Mouse (Mus musculus) limb, embryonic 13.5 days (tissue): ENCODE measurements at regions not wholly inside any gene's neighbourhood (a gene's known extent, or its start where the extent isn't known, plus 50 kb on each side); places are given as distances from the start of the nearest gene placed in this dataset.

Experiments
- ATAC-seq: fragments of 200-750 bp; cut with Nextera tagmentation; 2 replicates; pipeline ENCODE4 v1.8.0; 2017; ENCODE audit warnings: low read depth, moderate number of reproducible peaks, moderate TSS enrichment; ENCODE audit not compliant: low FRiP score
- H3K27ac ChIP-seq: fragments of 300-500 bp; sonication (generic); 2 replicates; pipeline ENCODE4 v1.5.1; 2015; ENCODE audit warnings: inconsistent platforms, mild to moderate bottlenecking, moderate library complexity
- H3K27me3 ChIP-seq: fragments of 300-500 bp; sonication (generic); 2 replicates; pipeline ENCODE4 v1.6.1; 2015; ENCODE audit warnings: mild to moderate bottlenecking, inconsistent platforms
- H3K36me3 ChIP-seq: fragments of 300-500 bp; sonication (generic); 2 replicates; pipeline ENCODE4 v1.6.1; 2015; ENCODE audit warnings: inconsistent platforms, mild to moderate bottlenecking, moderate library complexity
- H3K4me1 ChIP-seq: fragments of 300-500 bp; sonication (generic); 2 replicates; pipeline ENCODE4 v1.6.1; 2015; ENCODE audit warnings: inconsistent platforms
- H3K4me2 ChIP-seq: fragments of 300-500 bp; sonication (generic); replicated peaks from 2 replicates; pipeline ENCODE4 v1.6.1; 2015; ENCODE audit warnings: inconsistent platforms, mild to moderate bottlenecking, moderate library complexity
- H3K4me3 ChIP-seq: fragments of 300-500 bp; sonication (generic); 2 replicates; pipeline ENCODE4 v1.5.1; 2015; ENCODE audit warnings: moderate library complexity, mild to moderate bottlenecking, inconsistent platforms
- H3K9ac ChIP-seq: fragments of 300-500 bp; sonication (generic); 2 replicates; pipeline ENCODE4 v1.6.1; 2015; ENCODE audit warnings: mild to moderate bottlenecking, inconsistent platforms
- H3K9me3 ChIP-seq: fragments of 300-500 bp; sonication (generic); 2 replicates; pipeline ENCODE4 v1.6.1; 2016; ENCODE audit warnings: inconsistent platforms
- WGBS: fragments of 180-500 bp; shearing (Covaris S2); methylation state at CpG from one replicate; pipeline ENCODE4 v1.1.7; 2015; 5-methylcytosine and 5-hydroxymethylcytosine counted together

DNA sequence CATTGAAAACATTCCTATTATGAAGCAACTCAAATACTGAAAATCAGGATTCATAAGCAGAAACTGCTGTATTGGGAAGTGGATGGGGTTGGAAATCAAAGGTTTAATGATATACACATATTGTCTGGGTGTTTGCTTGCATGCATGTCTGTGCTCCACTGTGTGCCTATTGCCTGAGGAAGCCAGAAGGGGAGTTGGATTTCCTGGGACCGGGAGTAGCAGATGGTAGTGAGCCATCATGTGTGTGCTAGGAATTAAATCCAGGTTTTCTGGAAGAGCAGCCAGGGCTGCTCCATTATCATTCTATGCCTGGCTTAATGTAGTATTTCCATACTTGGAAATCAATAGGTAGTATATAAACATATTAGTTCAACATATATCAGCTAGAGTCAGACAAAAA, 271.0 kb upstream of the Marcks start:
- H3K4me3 ChIP-seq: no peak overlapping the region
- no peaks in the 10 kb centered on the region for H3K36me3 ChIP-seq
- no peak overlapping the region for H3K9ac ChIP-seq
- H3K4me1 ChIP-seq: no peaks in the 10 kb centered on the region
- no peaks in the 10 kb centered on the region for H3K9me3 ChIP-seq
- H3K27ac ChIP-seq: no peak overlapping the region
- 47% methylated on average over 1 of the region's 1 CpGs for WGBS
- no peak overlapping the region for H3K4me2 ChIP-seq
- ATAC-seq: no peak
- H3K27me3 ChIP-seq: no peaks in the 10 kb centered on the region

DNA sequence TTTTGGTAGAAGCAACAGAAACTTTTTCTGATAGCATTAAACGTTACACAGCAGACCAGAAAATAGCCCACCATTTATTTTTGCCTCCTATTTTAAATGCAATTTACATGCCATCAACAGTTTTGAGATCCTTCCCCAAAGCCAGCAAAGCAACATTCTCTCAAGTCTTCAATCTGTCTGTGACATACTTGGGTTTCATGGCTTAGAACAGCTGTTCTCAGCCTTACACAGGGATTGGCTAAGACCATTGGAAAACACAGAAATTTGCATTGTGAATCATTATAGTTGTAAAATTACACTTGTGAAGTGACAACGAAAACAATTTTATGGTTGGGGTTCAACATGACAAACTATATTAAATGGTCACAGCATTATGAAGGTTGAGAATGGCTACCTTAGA, 268.8 kb upstream of the Marcks start:
- H3K9ac ChIP-seq: no peak overlapping the region
- no peaks in the 10 kb centered on the region for H3K9me3 ChIP-seq
- no peaks in the 10 kb centered on the region for H3K4me1 ChIP-seq
- 82% methylated on average over 2 of the region's 2 CpGs for WGBS
- H3K36me3 ChIP-seq: no peaks in the 10 kb centered on the region
- no peak for ATAC-seq
- H3K27ac ChIP-seq: no peak overlapping the region
- no peaks in the 10 kb centered on the region for H3K27me3 ChIP-seq
- H3K4me2 ChIP-seq: no peak overlapping the region
- no peak overlapping the region for H3K4me3 ChIP-seq

DNA sequence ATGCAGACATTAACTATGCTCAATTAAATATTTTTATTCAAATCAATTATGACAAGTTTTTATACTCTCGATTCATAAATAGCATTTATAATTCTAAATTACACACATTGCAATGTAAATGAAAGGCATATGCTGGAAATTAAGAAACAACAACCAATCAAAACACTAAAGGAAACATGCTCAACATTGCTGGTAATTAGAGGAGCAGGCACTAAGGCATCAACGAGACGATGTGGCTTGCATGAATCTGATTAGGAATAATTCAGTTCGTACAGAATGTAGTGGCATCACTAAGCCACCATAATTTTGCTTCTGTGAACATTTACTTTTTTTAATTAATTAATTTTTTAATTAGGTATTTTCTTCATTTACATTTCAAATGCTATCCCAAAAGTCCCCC, 266.2 kb upstream of the Marcks start:
- Histone ChIP-seq H3K27ac (no peak overlapping the region), H3K27me3 (no peaks in the 10 kb centered on the region), H3K36me3 (no peaks in the 10 kb centered on the region), H3K4me1 (peaks cover 13% of the 10 kb centered on the region), H3K9me3 (no peaks in the 10 kb centered on the region), H3K9ac (no peak overlapping the region), H3K4me2 (no peak overlapping the region), H3K4me3 (no peak overlapping the region)
- WGBS: 78% methylated on average over 4 of the region's 4 CpGs
- no peak for ATAC-seq

DNA sequence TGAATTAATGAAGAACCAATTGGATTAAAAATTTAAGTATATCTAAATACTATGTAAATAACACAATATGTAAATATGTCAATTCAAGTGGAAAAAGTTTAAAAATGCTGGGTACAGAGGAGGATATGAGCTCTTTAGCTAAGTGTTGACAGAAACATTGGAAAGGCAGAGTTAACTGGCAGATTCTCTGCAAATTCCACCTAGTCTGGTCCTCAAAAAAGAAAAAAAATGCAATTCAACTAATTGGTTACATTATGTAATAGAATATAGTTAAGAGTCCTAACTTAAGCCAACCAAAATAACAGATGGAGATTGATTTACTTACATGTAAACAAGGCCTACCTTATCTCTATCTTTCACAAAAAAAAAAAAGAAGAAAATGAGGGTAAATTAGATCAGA, 265.7 kb upstream of the Marcks start:
- H3K36me3 ChIP-seq: no peaks in the 10 kb centered on the region
- no peak overlapping the region for H3K9ac ChIP-seq
- no peak overlapping the region for H3K4me2 ChIP-seq
- no peak overlapping the region for H3K4me3 ChIP-seq
- no peaks in the 10 kb centered on the region for H3K9me3 ChIP-seq
- H3K4me1 ChIP-seq: peaks cover 13% of the 10 kb centered on the region
- no peaks in the 10 kb centered on the region for H3K27me3 ChIP-seq
- ATAC-seq: no peak
- H3K27ac ChIP-seq: no peak overlapping the region

DNA sequence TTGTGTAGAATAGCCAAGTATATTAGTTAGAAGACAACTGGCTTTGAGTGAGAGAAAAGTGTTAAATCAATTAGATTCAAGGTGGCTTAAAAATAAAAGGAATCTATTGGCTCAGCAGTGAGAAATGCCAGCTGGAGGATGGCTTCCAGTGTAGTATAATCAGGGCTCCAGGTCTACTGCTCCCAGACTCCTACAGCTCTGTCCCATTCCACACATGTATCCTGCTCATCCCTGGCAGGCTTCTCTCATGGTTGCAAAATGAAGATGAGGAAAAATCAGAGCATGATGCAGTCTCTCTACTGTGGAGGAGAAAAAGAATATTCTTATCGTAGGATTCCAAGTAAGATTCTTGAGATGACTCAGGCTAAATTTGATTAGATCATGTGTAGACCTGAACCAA, 263.7 kb upstream of the Marcks start:
- Histone ChIP-seq H3K36me3 (no peaks in the 10 kb centered on the region), H3K4me2 (no peak overlapping the region), H3K27me3 (no peaks in the 10 kb centered on the region), H3K27ac (no peak overlapping the region), H3K9me3 (no peaks in the 10 kb centered on the region), H3K4me3 (no peak overlapping the region), H3K4me1 (peaks cover 24% of the 10 kb centered on the region), H3K9ac (no peak overlapping the region)
- ATAC-seq: no peak
- WGBS: 94% methylated on average over 1 of the region's 1 CpGs

DNA sequence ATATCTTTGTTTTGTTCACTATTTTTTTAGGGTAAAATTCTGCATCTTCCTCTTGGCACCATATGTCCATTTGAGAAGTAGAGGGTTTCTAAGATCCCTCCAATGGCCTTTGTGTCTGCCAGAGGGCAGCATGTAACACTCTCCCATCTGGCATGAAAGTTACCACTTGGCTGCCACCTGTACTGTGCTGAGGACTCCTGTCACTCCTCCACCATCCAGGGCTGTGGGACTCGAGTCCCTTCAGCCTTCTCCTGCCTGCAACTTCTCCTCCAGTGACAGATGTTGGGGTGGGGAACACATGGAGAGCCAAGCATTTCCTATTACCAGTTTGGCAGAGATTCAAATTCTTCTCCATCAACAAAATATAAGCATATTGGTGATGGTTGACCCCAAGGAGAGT, 262.3 kb upstream of the Marcks start:
- no peak for ATAC-seq
- WGBS: 21% methylated on average over 1 of the region's 1 CpGs
- no peak overlapping the region for H3K9ac ChIP-seq

DNA sequence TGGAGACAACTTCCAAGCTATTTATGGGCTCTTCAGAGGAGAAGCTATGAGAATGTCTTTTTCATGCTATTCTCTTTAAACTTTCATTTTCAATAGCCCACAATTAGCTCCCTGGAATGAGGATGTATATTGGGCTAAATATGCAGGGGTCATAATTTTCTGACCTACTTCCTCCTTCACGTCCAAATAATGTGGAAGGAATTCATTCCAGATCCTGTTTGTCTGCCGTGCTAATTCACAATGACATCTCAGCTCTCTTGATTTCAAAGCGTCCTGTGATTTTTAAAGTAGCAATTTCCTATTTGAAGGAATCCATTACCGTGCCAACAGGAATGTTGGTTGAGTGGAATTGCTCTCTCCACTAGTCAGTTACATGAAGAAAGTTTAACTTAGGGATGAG, 261.7 kb upstream of the Marcks start:
- Histone ChIP-seq H3K27me3 (no peaks in the 10 kb centered on the region), H3K4me1 (peaks cover 28% of the 10 kb centered on the region), H3K9ac (no peak overlapping the region), H3K36me3 (no peaks in the 10 kb centered on the region), H3K4me2 (peak overlapping the region; percentile 23; the same call in 1 of the 2 replicates), H3K27ac (no peak overlapping the region), H3K9me3 (no peaks in the 10 kb centered on the region), H3K4me3 (no peak overlapping the region)
- ATAC-seq: no peak
- WGBS: 2% methylated on average over 4 of the region's 4 CpGs

More for the DNA sequence above, 262.3 kb upstream of the Marcks start:
- no peaks in the 10 kb centered on the region for H3K27me3 ChIP-seq
- no peaks in the 10 kb centered on the region for H3K36me3 ChIP-seq
- peaks cover 28% of the 10 kb centered on the region for H3K4me1 ChIP-seq
- no peak overlapping the region for H3K27ac ChIP-seq
- no peaks in the 10 kb centered on the region for H3K9me3 ChIP-seq
- H3K4me2 ChIP-seq: no peak overlapping the region
- H3K4me3 ChIP-seq: no peak overlapping the region

DNA sequence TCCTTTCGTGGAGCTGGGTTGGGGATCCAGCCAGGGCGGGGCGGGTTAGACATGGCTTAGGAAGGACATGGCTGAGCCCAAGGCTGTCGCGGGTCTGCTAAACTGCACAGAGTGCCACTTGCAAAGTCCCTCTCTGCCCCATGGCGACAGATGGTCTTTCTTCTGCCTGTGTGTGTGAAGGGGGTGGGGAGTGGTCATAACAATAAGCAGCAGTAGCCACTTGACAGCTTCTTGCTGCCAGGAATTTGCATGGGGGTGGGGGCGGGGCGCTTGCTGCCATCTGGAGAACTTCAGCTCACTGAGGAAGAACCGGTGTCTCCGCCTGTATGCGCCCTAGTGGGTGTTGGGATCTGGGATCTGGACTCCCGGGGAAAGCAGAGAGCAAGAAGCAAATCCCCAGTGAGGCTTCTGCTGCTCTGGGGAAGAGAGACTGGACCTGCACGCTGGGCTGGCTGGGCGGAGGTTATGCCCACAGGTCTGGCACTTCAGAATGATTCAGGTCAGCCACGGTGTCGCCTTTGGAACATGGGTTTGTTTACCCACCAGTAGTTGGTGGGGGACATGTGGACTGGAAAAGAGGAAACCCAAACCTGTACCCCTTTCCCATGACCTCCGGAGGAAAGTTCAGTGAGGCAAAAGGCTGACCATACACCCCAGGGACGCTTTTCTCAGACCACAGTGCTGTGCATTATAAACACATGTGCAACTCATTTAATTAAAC, 258.7 kb upstream of the Marcks start:
- H3K36me3 ChIP-seq: no peaks in the 10 kb centered on the region
- no peaks in the 10 kb centered on the region for H3K27me3 ChIP-seq
- 2% methylated on average over 18 of the region's 18 CpGs for WGBS
- H3K9me3 ChIP-seq: no peaks in the 10 kb centered on the region
- H3K9ac ChIP-seq: peak overlapping the region; percentile 53
- H3K4me3 ChIP-seq: peak overlapping the region; percentile 34
- ATAC-seq: peak; percentile 72
- H3K4me2 ChIP-seq: peak overlapping the region; percentile 68
- H3K27ac ChIP-seq: peak overlapping the region; percentile 55; the same call in 1 of the 2 replicates
- peaks cover 28% of the 10 kb centered on the region for H3K4me1 ChIP-seq

DNA sequence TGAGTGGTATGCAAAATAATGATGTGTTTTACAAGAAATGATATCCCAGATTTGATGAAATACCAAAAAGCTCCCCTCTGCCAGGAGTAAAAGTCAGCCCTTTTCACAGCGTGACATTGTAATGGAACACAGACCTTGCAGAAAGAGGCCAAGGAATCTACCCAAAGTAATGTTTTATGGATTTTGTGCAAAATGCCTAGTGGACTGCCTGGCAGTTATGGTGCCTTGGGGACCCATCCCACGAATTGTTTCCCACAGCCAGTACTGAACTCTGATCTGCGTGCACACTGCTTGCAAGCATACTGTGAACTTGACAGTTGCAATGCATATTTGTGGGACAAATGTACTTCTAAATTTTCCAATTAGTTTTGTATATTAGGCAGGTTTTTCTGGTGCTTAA, 251.3 kb upstream of the Marcks start:
- Histone ChIP-seq H3K4me1 (peaks cover 9% of the 10 kb centered on the region), H3K4me3 (no peak overlapping the region), H3K4me2 (no peak overlapping the region), H3K9ac (no peak overlapping the region), H3K27ac (no peak overlapping the region), H3K36me3 (no peaks in the 10 kb centered on the region), H3K9me3 (no peaks in the 10 kb centered on the region), H3K27me3 (no peaks in the 10 kb centered on the region)
- ATAC-seq: peak; percentile 87; the same call in 1 of the 2 replicates
- 19% methylated on average over 3 of the region's 3 CpGs for WGBS

DNA sequence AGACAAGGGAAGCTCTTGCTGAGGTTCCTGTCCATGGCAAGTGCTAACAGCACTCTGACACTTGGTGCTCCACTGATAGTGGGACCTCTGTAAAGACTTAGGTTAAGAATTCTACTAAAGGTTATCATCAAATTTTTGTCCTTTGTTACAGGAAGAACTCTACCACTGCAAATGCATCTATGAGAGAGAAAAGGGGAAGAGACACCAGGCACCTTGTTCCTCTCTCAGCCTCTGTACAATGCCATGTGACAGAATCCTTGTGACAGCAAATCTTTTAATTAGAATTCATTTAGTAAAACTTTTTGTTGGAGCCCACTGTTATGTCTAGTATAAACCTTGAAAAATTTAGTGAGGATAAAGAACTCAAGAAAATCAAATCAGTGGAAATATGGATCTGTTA, 247.5 kb upstream of the Marcks start:
- no peak overlapping the region for H3K27ac ChIP-seq
- H3K4me1 ChIP-seq: peaks cover 9% of the 10 kb centered on the region
- H3K9me3 ChIP-seq: no peaks in the 10 kb centered on the region
- H3K27me3 ChIP-seq: no peaks in the 10 kb centered on the region
- H3K4me3 ChIP-seq: no peak overlapping the region
- no peaks in the 10 kb centered on the region for H3K36me3 ChIP-seq
- no peak overlapping the region for H3K4me2 ChIP-seq
- H3K9ac ChIP-seq: no peak overlapping the region
- no peak for ATAC-seq

DNA sequence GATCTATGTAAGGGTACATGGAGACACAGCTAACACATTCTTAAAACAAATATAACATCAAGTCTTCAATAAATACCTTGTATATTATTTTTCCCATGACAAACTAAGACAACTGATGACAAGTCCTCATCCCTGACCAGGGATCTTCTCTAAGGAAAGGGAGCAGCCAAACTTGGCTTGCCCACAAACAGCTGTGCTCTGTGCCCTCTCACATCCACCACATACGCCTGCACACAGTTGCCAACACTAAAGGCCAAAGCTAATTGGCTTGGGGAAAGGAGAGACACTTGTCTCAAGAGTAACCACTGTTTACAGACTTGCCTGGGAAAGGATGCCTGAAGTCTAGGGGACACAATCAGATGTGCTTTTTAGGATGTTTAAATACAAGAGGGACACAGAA, 241.3 kb upstream of the Marcks start:
- ATAC-seq: no peak
- H3K27ac ChIP-seq: no peak overlapping the region
- no peaks in the 10 kb centered on the region for H3K27me3 ChIP-seq
- no peaks in the 10 kb centered on the region for H3K9me3 ChIP-seq
- H3K4me2 ChIP-seq: no peak overlapping the region
- no peak overlapping the region for H3K4me3 ChIP-seq
- no peaks in the 10 kb centered on the region for H3K4me1 ChIP-seq
- 62% methylated on average over 1 of the region's 1 CpGs for WGBS
- H3K36me3 ChIP-seq: no peaks in the 10 kb centered on the region
- no peak overlapping the region for H3K9ac ChIP-seq

DNA sequence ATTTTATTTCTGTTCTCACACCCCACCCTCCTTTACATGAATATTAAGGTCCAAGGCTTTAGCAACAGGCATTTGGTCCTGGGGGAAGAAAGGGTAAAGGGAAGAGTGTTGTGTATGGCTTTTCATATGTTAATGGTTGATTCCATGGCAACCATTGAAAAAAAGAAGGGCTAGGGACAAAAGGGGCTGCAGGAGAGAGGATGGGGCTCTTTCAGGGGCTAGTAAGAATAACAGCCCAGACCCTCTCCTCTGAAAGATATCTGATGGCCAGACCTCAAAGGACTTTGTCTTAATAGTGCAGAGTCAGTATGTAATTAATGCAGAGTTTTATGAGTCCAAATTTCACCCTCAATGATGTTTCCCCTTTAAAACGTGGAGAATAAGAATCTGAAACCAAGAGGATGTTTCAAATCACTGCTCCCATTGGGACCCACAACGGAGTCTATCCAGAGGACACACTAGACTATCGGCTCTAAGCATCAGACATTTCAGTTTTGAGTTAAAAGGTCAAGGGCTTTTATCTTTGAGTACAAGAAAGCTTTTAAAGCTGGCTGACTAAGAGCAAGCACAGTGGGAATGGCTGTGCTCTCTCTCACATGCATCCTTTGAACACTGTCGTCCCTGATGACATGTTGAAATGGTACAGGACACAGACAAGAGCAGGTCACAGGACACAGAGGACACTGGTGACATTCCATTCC, 239.4 kb upstream of the Marcks start:
- Histone ChIP-seq H3K4me2 (no peak overlapping the region), H3K9ac (no peak overlapping the region), H3K9me3 (no peaks in the 10 kb centered on the region), H3K27me3 (no peaks in the 10 kb centered on the region), H3K4me3 (no peak overlapping the region), H3K4me1 (no peaks in the 10 kb centered on the region), H3K36me3 (no peaks in the 10 kb centered on the region), H3K27ac (no peak overlapping the region)
- no peak for ATAC-seq
- WGBS: 25% methylated on average over 4 of the region's 4 CpGs
